Mouse (Mus musculus) v-Abl transformed pro-B cells (cell line): Measurements from ENCODE around the gene Rbpj.

Source experiments
- in situ Hi-C, 2 experiments: fragments of 400-800 bp; cut with MboI; formaldehyde crosslinking; loops; one replicate each; pipeline ENCODE4 v1.15.1; 2025; ENCODE audit not compliant: unreplicated experiment in 2 of 2

The Rbpj gene

GRCm38 (mm10) chr5:53507371-53507770 lies 41.4 kb downstream of the Rbpj start:
- in situ Hi-C loops, result no loop called here

GRCm38 (mm10) chr5:53509465-53509864 lies 43.5 kb downstream of the Rbpj start:
- in situ Hi-C loops, result no loop called here

- in situ Hi-C loops, result no loop called here
These were observed 44.0 kb downstream of the Rbpj start for GRCm38 (mm10) chr5:53509927-53510326.

- in situ Hi-C loops, result no loop called here
These were observed 45.5 kb downstream of the Rbpj start for GRCm38 (mm10) chr5:53511426-53511825.

- in situ Hi-C loops, result no loop called here
These were observed 49.1 kb downstream of the Rbpj start for GRCm38 (mm10) chr5:53514959-53515612.

DNA sequence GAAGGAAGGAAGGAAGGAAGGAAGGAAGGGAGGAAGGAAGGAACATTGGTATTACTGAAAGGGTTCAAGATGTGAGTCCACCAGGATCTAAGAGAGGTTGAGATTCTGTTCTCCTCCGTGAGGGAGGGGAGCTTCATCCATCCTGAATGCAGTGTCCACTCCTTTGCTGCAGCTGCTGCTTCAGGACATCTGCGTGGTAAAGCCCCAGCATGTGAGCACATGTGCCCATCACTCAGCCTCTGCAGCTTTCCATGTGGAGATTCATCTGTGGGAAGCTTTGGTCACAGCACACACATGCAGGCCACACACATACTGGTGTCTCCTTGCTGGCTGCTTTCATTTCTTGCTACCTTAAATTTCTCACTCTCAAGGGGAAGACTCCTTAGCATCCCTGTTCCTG lies 50.5 kb downstream of the Rbpj start:
- in situ Hi-C loops, result no loop called here

DNA sequence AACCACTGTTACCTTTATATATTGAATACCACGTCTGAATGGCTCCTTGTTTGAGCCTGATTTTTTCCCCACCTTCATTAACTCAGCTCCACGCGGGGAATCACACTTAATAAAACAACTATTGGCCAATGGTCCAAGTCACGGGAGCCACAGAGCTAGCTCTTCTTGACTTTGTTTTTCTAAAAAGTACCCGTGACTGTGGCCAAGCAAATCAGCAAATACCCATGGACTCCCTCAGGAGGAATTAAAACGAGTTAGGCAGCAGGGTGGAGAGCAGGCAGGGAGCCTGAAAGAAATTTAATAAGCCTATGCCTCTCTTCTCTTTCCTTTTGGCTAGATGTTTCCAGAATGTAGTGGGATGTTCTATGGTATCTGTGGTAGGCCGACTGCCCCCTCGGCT lies 51.9 kb downstream of the Rbpj start:
- in situ Hi-C loops, result no loop called here

GRCm38 (mm10) chr5:53519131-53519530 lies 53.2 kb downstream of the Rbpj start:
- in situ Hi-C loops, result no loop called here

DNA sequence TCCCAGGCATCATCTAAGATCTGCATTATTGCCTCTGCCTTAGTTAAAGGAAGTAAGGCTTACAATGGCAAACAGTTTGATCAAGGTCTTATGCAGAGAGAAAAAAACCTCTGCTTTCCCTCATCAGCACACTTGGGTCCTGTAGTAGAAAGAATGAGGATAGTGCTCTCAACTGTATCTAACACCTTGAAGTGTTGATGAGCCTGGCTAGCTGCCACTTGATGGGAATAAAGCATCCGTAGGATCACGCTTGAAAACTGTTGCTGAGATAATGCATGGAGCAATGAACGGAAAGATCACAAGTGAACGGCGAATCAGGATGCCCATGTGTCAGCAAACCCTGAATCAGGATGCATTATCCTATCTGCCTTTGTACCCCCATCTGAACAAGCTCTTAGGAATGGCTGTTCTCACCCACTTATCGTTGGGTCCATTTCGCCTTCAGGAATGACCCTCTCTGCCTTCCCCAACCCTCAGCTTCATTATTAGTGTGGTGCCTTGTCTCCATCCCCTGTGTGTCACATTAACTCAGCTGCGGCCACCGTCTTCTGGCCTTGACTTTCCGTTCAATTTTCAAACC lies 54.1 kb downstream of the Rbpj start:
- in situ Hi-C loops, result no loop called here

DNA sequence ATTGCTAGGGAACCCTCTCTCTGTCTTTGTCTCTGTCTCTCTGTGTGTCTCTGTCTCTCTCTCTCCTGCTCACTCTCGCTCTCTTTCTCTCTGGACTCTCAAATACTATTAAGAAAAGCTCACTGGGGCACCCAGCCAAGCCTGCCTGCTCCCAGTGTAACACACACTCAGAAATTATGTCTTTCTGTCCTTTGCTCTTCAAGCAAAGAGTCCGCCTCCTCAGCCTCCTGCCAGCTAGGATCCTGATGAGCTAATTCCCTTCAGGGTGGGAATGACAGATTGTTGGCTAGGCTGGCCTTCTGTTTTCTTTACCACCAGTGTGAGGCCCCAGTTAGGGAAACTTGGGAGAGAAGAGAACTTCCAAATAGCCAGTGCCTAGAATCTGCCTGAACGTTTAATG lies 57.1 kb downstream of the Rbpj start:
- in situ Hi-C loops, result no loop called here

GRCm38 (mm10) chr5:53524162-53524561 lies 58.2 kb downstream of the Rbpj start:
- in situ Hi-C loops, result no loop called here

DNA sequence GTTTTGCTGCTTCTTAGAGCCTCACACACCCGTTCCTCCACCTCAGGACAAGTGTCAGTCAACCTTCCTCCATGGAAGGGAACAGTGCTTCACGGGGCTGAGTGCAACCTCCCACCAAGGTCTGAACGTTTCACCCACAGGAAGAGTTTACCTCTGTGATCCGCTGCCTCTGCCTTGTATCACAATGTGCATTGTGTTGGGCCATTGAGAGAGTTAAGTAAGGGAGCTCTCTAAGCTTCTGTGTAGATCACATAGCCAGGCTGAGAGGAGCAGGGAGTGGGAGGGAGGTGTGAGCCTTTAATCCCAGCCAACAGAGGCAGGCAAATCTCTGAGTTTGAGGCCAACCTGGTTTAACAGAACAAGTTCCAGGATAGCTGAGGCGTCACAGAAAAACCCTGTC lies 58.9 kb downstream of the Rbpj start:
- in situ Hi-C loops, result no loop called here

DNA sequence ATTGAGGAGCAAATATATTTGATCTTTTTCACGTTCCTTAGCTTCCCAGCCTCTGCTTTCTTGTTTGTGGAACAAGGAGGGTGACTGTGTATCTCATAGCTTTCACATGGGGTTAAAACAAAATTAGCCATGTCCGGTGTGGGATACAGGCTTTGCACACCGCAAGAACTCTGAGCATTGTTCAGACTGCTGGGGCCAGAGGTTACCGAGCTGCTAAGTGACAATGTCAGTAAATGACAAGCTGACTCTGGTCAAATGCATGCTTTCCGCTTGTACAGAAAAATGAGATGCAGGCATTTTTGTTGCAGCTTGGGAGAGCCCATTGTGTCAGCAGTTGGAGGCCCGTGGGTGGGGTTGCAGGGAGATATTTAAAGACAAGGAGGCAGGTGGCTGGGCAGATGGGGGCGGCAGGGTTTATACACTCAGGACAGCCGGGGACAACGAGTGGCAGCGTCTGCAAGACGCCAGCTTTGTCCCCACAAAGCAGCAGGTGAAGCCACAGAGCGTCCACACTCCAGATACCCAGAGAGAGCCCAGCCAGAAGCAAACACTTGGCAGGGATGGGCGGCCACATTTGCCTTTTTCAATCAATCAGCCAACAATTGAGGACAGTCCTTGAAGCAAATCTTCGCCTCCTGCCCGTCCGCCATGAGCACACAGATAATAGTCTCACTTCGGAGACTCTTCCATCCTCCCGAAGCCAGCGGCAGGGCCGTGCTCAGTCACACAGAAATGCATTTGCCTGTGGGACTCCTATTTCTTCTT lies 59.5 kb downstream of the Rbpj start:
- in situ Hi-C loops, result no loop called here

- in situ Hi-C loops, result no loop called here
These were observed 60.1 kb downstream of the Rbpj start for GRCm38 (mm10) chr5:53526070-53526430.

DNA sequence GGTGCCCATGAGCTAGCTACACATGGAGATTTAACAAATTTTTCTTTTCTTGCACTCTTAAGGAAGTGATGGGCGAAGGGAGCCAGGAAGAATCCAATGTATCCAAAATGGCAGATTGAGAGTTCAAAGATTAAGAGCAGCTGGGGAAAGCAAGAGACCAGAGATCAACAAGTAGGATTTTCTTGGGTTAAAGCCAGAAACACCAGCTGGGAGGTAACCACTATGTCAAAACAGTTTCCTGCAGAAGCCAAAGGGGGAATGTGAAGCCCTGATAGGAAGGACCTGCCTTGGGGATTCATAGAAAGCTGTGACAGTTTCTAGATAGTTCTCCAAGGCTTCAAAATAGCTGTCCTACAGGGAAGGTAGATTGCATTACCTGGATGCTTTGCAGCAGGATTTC lies 63.9 kb downstream of the Rbpj start:
- in situ Hi-C loops, result no loop called here

GRCm38 (mm10) chr5:53535096-53535495 lies 69.1 kb downstream of the Rbpj start:
- in situ Hi-C loops, result no loop called here

GRCm38 (mm10) chr5:53536635-53537554 lies 70.9 kb downstream of the Rbpj start:
- in situ Hi-C loops, result no loop called here

GRCm38 (mm10) chr5:53539860-53540633 lies 74.1 kb downstream of the Rbpj start:
- in situ Hi-C loops, result no loop called here

- in situ Hi-C loops, result no loop called here
These were observed 76.1 kb downstream of the Rbpj start for GRCm38 (mm10) chr5:53542073-53542472.

DNA sequence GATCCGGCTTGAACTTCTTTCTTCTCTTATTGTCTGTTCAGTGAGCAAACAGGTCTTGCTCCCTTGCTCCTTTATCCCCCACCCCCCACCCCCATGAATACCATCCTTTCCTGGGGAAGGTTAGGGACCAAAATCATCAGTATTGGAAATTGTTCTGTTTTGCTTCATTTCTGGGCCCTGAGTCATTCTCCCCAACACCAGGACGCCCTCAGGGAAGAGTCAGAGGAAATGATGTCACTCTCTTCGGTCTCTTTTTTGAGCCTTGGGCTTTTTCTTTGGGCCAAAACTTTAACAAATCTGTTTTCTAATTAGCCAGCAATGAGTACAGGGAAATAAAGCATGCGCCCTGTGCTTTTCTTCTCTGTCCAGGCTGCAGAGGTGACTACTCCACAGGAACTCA lies 77.4 kb downstream of the Rbpj start:
- in situ Hi-C loops, result no loop called here
